Mouse (Mus musculus) embryonic fibroblast, embryonic 13.5 days (primary cell): ENCODE measurements at regions not wholly inside any gene's neighbourhood (a gene's known extent, or its start where the extent isn't known, plus 50 kb on each side); places are given as distances from the start of the nearest gene placed in this dataset.

Source experiments
- H3K27ac ChIP-seq: 2 replicates; pipeline ENCODE4 v1.5.1; 2012; ENCODE audit warnings: low read length, control low read depth, inconsistent platforms; ENCODE audit not compliant: insufficient read depth
- H3K4me1 ChIP-seq: 2 replicates; pipeline ENCODE4 v1.6.1; 2011; ENCODE audit warnings: low read length; ENCODE audit not compliant: control insufficient read depth, insufficient read depth
- H3K4me3 ChIP-seq: 2 replicates; pipeline ENCODE4 v1.5.1; 2011; ENCODE audit warnings: mild to moderate bottlenecking, control low read depth, low read length; ENCODE audit not compliant: insufficient read depth
- CTCF ChIP-seq: IDR thresholded peaks from 2 replicates; pipeline ENCODE4 v1.5.1; 2011; ENCODE audit warnings: mild to moderate bottlenecking, control low read depth, low read length, moderate library complexity, borderline replicate concordance; ENCODE audit not compliant: insufficient read depth
- POLR2A ChIP-seq: IDR thresholded peaks from 2 replicates; pipeline ENCODE4 v1.6.1; 2011; ENCODE audit warnings: low read depth, mild to moderate bottlenecking, control low read depth, low read length, moderate library complexity

- TF ChIP-seq POLR2A (no peak), CTCF (no peak)
- H3K4me3 ChIP-seq, result no peak overlapping the region
- no peak overlapping the region for H3K27ac ChIP-seq
- H3K4me1 ChIP-seq, result no peaks in the 10 kb centered on the region
Measured at GRCm38 (mm10) chr12:110332616-110333154, 53.8 kb downstream of the Dio3 start.

- H3K4me1 ChIP-seq, result no peaks in the 10 kb centered on the region
- no peak for TF ChIP-seq POLR2A
- no peak for TF ChIP-seq CTCF
- no peak overlapping the region for H3K4me3 ChIP-seq
- H3K27ac ChIP-seq, result no peak overlapping the region
Measured at GRCm38 (mm10) chr12:110334609-110335008, 55.7 kb downstream of the Dio3 start.

GRCm38 (mm10) chr12:110344280-110344827 is 65.5 kb downstream of the Dio3 start:
- no peaks in the 10 kb centered on the region for H3K4me1 ChIP-seq
- TF ChIP-seq POLR2A (no peak), CTCF (no peak)
- no peak overlapping the region for H3K27ac ChIP-seq
- H3K4me3 ChIP-seq, result no peak overlapping the region

- H3K4me3 ChIP-seq, result no peak overlapping the region
- no peak for TF ChIP-seq POLR2A
- no peak for TF ChIP-seq CTCF
- no peaks in the 10 kb centered on the region for H3K4me1 ChIP-seq
- no peak overlapping the region for H3K27ac ChIP-seq
Measured at GRCm38 (mm10) chr12:110349621-110350020, 70.8 kb downstream of the Dio3 start.

- H3K4me1 ChIP-seq, result no peaks in the 10 kb centered on the region
- no peak overlapping the region for H3K27ac ChIP-seq
- no peak overlapping the region for H3K4me3 ChIP-seq
- TF ChIP-seq CTCF, result no peak
- TF ChIP-seq POLR2A, result no peak
Measured at GRCm38 (mm10) chr12:110355851-110356250, 77.0 kb downstream of the Dio3 start.

- Histone ChIP-seq H3K27ac (no peak overlapping the region), H3K4me3 (no peak overlapping the region), H3K4me1 (no peaks in the 10 kb centered on the region)
- TF ChIP-seq CTCF, result no peak
- no peak for TF ChIP-seq POLR2A
Measured at GRCm38 (mm10) chr12:110367102-110367501, 79.8 kb upstream of the Ppp2r5c start.

- Histone ChIP-seq H3K4me3 (no peak overlapping the region), H3K4me1 (no peaks in the 10 kb centered on the region), H3K27ac (no peak overlapping the region)
- TF ChIP-seq POLR2A (no peak), CTCF (no peak)
Measured at GRCm38 (mm10) chr12:110367822-110368221, 79.1 kb upstream of the Ppp2r5c start.

- TF ChIP-seq CTCF (no peak), POLR2A (no peak)
- Histone ChIP-seq H3K27ac (no peak overlapping the region), H3K4me1 (no peaks in the 10 kb centered on the region), H3K4me3 (no peak overlapping the region)
Measured at GRCm38 (mm10) chr12:110371886-110372690, 74.8 kb upstream of the Ppp2r5c start.

GRCm38 (mm10) chr12:110372986-110373385 is 73.9 kb upstream of the Ppp2r5c start:
- H3K4me1 ChIP-seq, result no peaks in the 10 kb centered on the region
- no peak overlapping the region for H3K4me3 ChIP-seq
- no peak overlapping the region for H3K27ac ChIP-seq
- TF ChIP-seq POLR2A, result no peak
- TF ChIP-seq CTCF, result no peak
